Mouse (Mus musculus): ENCODE measurements around the gene Plaur.
A peak's percentile ranks its signal among the peaks of the same experiment; 100 is the strongest.

- TF ChIP-seq POLR2A (IDR thresholded peaks at IDR 0.05; ENCODE audit: borderline replicate concordance, extremely low read depth, low read depth, low read length) (no peak), CTCF (IDR thresholded peaks at IDR 0.05; ENCODE audit: insufficient read depth, low read length) (peak; percentile 66)
These were observed 10.7 kb downstream of the Plaur start for GRCm38 (mm10) chr7:24472937-24473336.

Measured in lung, adult 2 months (tissue).